Comparison of ENCODE assay signal across 17 mouse cellular contexts in the genomic region with DNA sequence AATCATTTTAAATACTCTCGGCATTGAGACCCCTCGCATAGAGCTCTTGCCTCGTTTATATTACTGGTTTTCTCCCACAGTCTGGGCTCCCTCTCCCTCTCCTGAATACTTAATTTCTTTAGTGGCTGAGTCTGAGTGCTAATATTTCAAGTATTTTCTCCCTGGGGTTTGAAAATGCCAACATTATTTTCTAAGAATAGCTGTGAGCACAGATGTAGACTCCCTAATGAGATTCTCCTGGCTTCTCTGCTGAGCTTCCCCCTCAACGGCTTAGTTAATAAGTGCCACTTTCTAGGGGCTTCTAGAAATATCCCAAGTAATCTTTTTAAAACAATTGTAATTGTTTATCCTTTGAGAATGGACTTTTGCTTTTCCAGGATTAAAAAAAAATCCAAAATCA.
"Had no signal": no experiment of that assay in that cellular context is flagged by ENCODE, and none has a peak within 500 bp of the region (broad histone marks: within the 10 kb centered on the region; RNA-seq: fewer than 3 reads in every experiment).

No protein-coding gene starts in this region.

- H3K27me3 ChIP-seq: kidney, embryonic 15.5 days; limb, embryonic 15.5 days; liver, embryonic 12.5 days; neural tube, embryonic 13.5 days had no signal

- DNase-seq: kidney, adult 2 months; kidney, postnatal 14 days; layer of hippocampus, adult 9-11 months; layer of hippocampus, postnatal 36 days; lung, embryonic 14.5 days; lung, postnatal 10 days; lung, postnatal 4 days; retina, postnatal 1 day; right cerebral cortex, postnatal 4 days; spleen, adult 18-20 months; thymus, adult 18-20 months; thymus, postnatal 14 days had no signal

- H3K4me1 ChIP-seq: kidney, embryonic 15.5 days; limb, embryonic 15.5 days; liver, embryonic 12.5 days; midbrain, embryonic 10.5 days; neural tube, embryonic 13.5 days had no signal

- H3K4me2 ChIP-seq: kidney, embryonic 15.5 days; limb, embryonic 15.5 days; liver, embryonic 12.5 days; lung, embryonic 14.5 days; neural tube, embryonic 13.5 days had no signal

- H3K9me3 ChIP-seq: kidney, embryonic 15.5 days; limb, embryonic 15.5 days; liver, embryonic 12.5 days; neural tube, embryonic 13.5 days had no signal

- H3K27ac ChIP-seq: kidney, embryonic 15.5 days; limb, embryonic 15.5 days; liver, embryonic 12.5 days; midbrain, embryonic 10.5 days; neural tube, embryonic 13.5 days had no signal

- H3K9ac ChIP-seq: kidney, embryonic 15.5 days; limb, embryonic 15.5 days; liver, embryonic 12.5 days; lung, embryonic 14.5 days; neural tube, embryonic 13.5 days had no signal

- H3K36me3 ChIP-seq: kidney, embryonic 15.5 days; limb, embryonic 15.5 days; liver, embryonic 12.5 days had no signal

- H3K4me3 ChIP-seq: kidney, embryonic 15.5 days; limb, embryonic 15.5 days; liver, embryonic 12.5 days; midbrain, embryonic 10.5 days; neural tube, embryonic 13.5 days had no signal

- ATAC-seq: liver, embryonic 12.5 days had no signal
